Mouse (Mus musculus) embryonic facial prominence, embryonic 10.5 days (tissue): ENCODE data around the gene Bcor. TPM values are rescaled to one million over a fixed set of nuclear protein-coding genes. Genes with fewer than 3 reads are reported as not detected.

Experiments used
- DNase-seq: peaks from one replicate; pipeline ENCODE4 v3.0.0-alpha.2; 2017; ENCODE audit warnings: low spot score
- H3K27ac ChIP-seq: fragments of 300-500 bp; sonication (generic); replicated peaks from 2 replicates; pipeline ENCODE4 v1.5.1; 2016; ENCODE audit warnings: mild to moderate bottlenecking
- H3K27me3 ChIP-seq: fragments of 300-500 bp; sonication (generic); replicated peaks from 2 replicates; pipeline ENCODE4 v1.6.1; 2016; ENCODE audit warnings: low read depth, mild to moderate bottlenecking; ENCODE audit not compliant: poor library complexity, severe bottlenecking
- H3K36me3 ChIP-seq: fragments of 300-500 bp; sonication (generic); replicated peaks from 2 replicates; pipeline ENCODE4 v1.6.1; 2016; ENCODE audit warnings: mild to moderate bottlenecking, moderate library complexity
- H3K4me1 ChIP-seq: fragments of 300-500 bp; sonication (generic); 2 replicates; pipeline ENCODE4 v1.6.1; 2016
- H3K4me3 ChIP-seq: fragments of 300-500 bp; sonication (generic); 2 replicates; pipeline ENCODE4 v1.5.1; 2016; ENCODE audit warnings: mild to moderate bottlenecking, moderate library complexity
- H3K9me3 ChIP-seq: fragments of 300-500 bp; sonication (generic); 2 replicates; pipeline ENCODE4 v1.6.1; 2016; ENCODE audit warnings: mild to moderate bottlenecking
- WGBS: fragments of 180-500 bp; shearing (Covaris S2); methylation state at CpG from one replicate; pipeline ENCODE4 v1.1.7; 2016; 5-methylcytosine and 5-hydroxymethylcytosine counted together
- polyA plus RNA-seq: library from polyadenylated mRNA; unstranded; fragments of >200 nt; fragmentation: Nextera tagmentation; extraction: Ambion mirVana; gene quantifications from 2 replicates; pipeline ENCODE4 v1.2.1, GENCODE M21; 2016

Bcor gene
- polyA plus RNA-seq, 1 experiment from 2014 or later: 23.7 TPM

DNA sequence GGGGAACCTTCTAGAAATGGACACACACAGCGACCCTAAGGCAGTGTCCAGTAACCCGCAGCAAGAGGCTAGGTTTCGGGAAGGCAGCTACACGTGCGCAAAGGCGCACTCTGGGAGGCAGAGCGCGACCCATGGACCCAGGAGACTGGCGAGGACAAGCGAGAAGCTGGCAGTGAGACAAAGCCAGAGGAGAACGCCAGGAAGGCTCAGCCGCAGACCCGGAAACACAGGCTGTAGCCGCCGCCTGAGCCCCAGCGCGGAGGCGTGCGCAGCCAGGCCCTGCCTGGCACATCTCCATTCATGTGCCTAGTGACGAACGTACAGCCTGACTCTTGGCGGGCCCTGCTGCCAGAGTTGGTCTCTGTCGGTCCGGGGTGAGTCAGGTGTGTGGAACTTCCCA, 30.9 kb downstream of the Bcor start:
- Histone ChIP-seq H3K9me3 (no peaks in the 10 kb centered on the region), H3K4me3 (peak overlapping the region; percentile 72), H3K4me1 (peaks cover 77% of the 10 kb centered on the region), H3K27ac (peak overlapping the region; percentile 96), H3K27me3 (peaks cover 100% of the 10 kb centered on the region), H3K36me3 (no peaks in the 10 kb centered on the region)
- 1% methylated on average over 24 of the region's 24 CpGs for WGBS
- DNase-seq: peak; percentile 56

DNA sequence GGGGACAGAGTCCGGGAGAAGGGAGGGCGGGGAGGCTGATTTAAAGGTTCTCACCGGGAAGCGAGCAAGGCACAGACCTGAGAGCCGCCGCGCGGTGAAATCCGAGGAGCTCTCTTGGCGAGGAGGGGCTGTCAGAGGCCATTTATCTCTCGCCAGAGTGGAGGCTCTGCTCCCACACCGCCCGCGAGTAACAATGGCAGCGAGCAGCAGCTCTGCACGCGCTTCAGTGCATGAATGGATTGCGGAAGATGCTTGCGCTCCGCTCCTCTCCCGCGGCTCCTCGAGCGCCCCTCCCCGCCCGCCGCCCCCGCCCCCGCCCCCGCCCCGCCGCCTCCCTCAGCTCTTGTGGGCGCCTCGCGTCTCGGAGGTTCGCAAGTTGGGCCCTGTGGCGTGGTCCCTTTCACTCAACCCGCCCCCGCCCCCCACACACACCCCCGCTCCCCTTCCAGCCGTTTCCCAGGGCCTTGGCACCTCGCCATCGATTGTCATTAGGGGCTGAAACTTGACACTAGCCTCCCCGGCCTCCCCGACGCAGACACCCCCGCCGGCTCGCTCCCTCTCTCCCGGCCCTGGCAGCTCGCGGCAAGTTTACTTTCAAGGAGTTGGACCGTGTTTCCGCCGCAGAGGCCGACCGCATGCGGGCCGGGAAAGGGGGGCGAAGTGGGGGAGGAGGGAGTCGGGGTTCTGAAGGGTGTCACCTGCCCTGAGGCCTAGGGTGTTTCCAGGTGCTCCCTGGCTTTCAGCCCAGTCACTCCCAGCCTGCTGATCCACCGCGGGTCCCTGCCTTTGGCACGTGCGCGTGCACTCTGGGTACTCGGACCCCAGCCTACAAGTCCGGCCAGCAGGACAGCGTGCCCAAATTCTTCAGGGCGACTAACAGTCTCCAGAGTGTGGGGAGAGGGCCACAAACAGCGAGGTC, 31.7 kb downstream of the Bcor start:
- peaks cover 100% of the 10 kb centered on the region for H3K27me3 ChIP-seq
- no peaks in the 10 kb centered on the region for H3K36me3 ChIP-seq
- peaks cover 77% of the 10 kb centered on the region for H3K4me1 ChIP-seq
- no peaks in the 10 kb centered on the region for H3K9me3 ChIP-seq
- peak overlapping the region; percentile 72 for H3K4me3 ChIP-seq
- DNase-seq: peak; percentile 85
- 3% methylated on average over 63 of the region's 72 CpGs for WGBS
- H3K27ac ChIP-seq: peak overlapping the region; percentile 96

- Histone ChIP-seq H3K27me3 (peaks cover 100% of the 10 kb centered on the region), H3K4me3 (peak overlapping the region; percentile 72), H3K9me3 (no peaks in the 10 kb centered on the region), H3K4me1 (peaks cover 77% of the 10 kb centered on the region), H3K27ac (peak overlapping the region; percentile 96), H3K36me3 (no peaks in the 10 kb centered on the region)
- no peak for DNase-seq
- WGBS: 3% methylated on average over 37 of the region's 37 CpGs
These were observed 32.4 kb downstream of the Bcor start for GRCm38 (mm10) chrX:12127799-12128164.

GRCm38 (mm10) chrX:12127106-12127670, 33.0 kb downstream of the Bcor start:
- Histone ChIP-seq H3K36me3 (no peaks in the 10 kb centered on the region), H3K27ac (peak overlapping the region; percentile 96), H3K4me3 (peak overlapping the region; percentile 72), H3K9me3 (no peaks in the 10 kb centered on the region), H3K4me1 (peaks cover 77% of the 10 kb centered on the region), H3K27me3 (peaks cover 100% of the 10 kb centered on the region)
- 4% methylated on average over 24 of the region's 24 CpGs for WGBS
- peak; percentile 39 for DNase-seq

DNA sequence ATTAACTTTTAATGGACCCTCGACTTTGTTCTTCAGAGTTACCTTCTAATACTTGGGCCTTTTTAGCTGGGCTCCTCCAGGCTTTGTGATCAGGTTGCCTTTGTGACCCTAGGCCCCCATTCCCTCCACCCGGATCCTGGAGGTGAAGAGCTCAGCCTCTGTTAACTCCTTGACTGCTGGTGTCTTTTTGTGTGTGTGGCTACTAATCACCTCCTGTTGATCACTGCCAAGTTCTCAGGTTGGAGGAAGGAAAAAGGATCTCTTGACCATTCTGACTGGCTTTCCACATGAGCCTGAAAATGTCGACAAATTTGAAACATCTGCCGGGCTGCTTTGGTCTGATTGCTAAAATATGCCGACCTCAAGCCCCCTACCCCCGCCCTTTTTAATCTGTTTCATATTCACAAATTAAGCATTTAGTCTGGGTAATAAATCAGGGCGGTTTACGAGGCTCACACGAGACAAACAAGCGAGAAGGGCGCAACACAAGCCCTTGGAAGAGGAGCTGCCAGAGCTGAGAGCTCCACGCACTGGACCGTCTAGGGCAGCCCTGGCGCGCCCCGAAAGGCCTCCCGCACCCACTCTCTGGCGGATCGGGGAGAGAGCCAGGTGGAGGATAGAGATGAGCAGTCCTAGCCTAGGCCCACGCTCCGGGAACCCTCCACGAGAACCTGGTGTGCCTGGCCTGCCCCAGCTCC, 33.6 kb downstream of the Bcor start:
- peak; percentile 65 for DNase-seq

GRCm38 (mm10) chrX:12124571-12124970, 35.6 kb downstream of the Bcor start:
- Histone ChIP-seq H3K4me1 (peaks cover 60% of the 10 kb centered on the region), H3K4me3 (no peak overlapping the region), H3K27me3 (peaks cover 88% of the 10 kb centered on the region), H3K9me3 (no peaks in the 10 kb centered on the region), H3K36me3 (no peaks in the 10 kb centered on the region), H3K27ac (peak overlapping the region; percentile 15; the same call in 1 of the 2 replicates)
- no peak for DNase-seq
- WGBS: 18% methylated on average over 3 of the region's 3 CpGs

More for the DNA sequence above, 33.6 kb downstream of the Bcor start:
- Histone ChIP-seq H3K4me1 (peaks cover 76% of the 10 kb centered on the region), H3K36me3 (no peaks in the 10 kb centered on the region), H3K9me3 (no peaks in the 10 kb centered on the region), H3K4me3 (peak overlapping the region; percentile 72), H3K27me3 (peaks cover 100% of the 10 kb centered on the region), H3K27ac (peak overlapping the region; percentile 96)
- WGBS: 5% methylated on average over 22 of the region's 22 CpGs

GRCm38 (mm10) chrX:12123687-12124087, 36.5 kb downstream of the Bcor start:
- DNase-seq: peak; percentile 26
- Histone ChIP-seq H3K27me3 (peaks cover 84% of the 10 kb centered on the region), H3K9me3 (no peaks in the 10 kb centered on the region), H3K27ac (peak overlapping the region; percentile 81), H3K4me1 (peaks cover 51% of the 10 kb centered on the region), H3K4me3 (peak overlapping the region; percentile 39; the same call in 1 of the 2 replicates), H3K36me3 (no peaks in the 10 kb centered on the region)
- WGBS: 8% methylated on average over 6 of the region's 6 CpGs

DNA sequence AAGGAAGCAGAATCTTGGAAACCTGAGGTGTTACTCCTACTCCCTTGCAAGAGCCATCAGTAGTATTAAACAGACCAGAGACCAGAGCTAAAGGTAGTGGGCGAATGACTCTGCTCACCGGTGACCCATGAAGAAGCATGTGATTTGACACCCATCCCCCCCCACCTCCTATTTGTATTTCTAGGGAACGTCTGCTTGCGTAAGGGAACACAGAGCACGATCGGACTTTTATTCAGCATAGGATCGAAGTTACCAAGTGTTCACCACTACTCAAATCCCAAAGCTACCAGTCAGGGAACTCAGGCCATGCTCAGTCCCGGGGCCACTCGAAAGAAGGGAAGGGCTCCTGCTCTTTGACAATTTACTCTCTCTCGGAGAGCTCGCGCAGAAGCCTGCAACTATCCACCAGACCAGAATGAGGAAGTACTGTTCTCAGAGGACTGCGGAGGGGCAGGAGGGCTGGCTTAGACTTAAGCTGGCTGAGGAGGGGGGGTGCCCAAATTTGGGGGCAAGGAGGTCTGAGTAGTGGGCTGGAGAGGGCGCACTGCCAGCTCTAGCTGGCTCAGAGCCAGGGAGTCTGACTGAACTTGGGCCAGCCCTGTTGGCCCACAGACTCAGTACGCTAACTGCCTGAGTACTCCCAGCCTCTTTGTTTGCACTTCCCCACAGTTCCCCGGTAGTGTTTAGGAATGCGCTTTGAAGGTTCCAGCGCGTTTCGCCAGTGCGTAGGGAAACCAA, 37.4 kb downstream of the Bcor start:
- WGBS: 8% methylated on average over 21 of the region's 21 CpGs
- Histone ChIP-seq H3K4me3 (peak overlapping the region; percentile 39), H3K27ac (peak overlapping the region; percentile 81), H3K36me3 (no peaks in the 10 kb centered on the region), H3K4me1 (peaks cover 49% of the 10 kb centered on the region), H3K9me3 (no peaks in the 10 kb centered on the region), H3K27me3 (peaks cover 74% of the 10 kb centered on the region)
- peak; percentile 57 for DNase-seq

GRCm38 (mm10) chrX:12119476-12119875, 40.7 kb downstream of the Bcor start:
- H3K4me1 ChIP-seq: peaks cover 30% of the 10 kb centered on the region
- H3K27ac ChIP-seq: no peak overlapping the region
- H3K36me3 ChIP-seq: no peaks in the 10 kb centered on the region
- H3K9me3 ChIP-seq: no peaks in the 10 kb centered on the region
- DNase-seq: no peak
- H3K27me3 ChIP-seq: peaks cover 57% of the 10 kb centered on the region
- no peak overlapping the region for H3K4me3 ChIP-seq
- WGBS: 28% methylated on average over 1 of the region's 1 CpGs

DNA sequence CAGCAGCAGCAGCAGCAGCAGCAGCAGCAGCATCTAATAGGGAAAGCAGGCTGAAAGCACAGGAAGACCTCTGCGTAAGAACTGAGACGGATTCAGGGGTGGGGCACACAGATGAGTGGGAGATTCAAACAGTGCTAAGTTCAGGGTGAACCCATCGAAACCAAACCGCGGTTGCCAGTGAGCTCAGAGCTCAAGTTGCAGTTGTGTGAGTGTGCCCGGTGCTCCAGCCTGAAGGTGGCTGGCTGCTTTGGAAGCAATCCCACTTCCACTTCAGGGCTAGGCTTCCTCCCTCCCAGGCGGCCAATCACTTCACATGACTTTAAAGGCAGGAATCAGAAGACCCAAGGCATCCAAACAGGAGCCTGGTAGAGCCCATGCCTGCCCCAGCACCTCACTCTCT, 44.0 kb downstream of the Bcor start:
- Histone ChIP-seq H3K4me3 (no peak overlapping the region), H3K4me1 (peaks cover 6% of the 10 kb centered on the region), H3K9me3 (no peaks in the 10 kb centered on the region), H3K27me3 (peaks cover 39% of the 10 kb centered on the region), H3K36me3 (no peaks in the 10 kb centered on the region), H3K27ac (no peak overlapping the region)
- DNase-seq: no peak
- WGBS: 22% methylated on average over 7 of the region's 7 CpGs

GRCm38 (mm10) chrX:12112166-12112565, 48.0 kb downstream of the Bcor start:
- no peak overlapping the region for H3K27ac ChIP-seq
- 89% methylated on average over 4 of the region's 4 CpGs for WGBS
- no peaks in the 10 kb centered on the region for H3K9me3 ChIP-seq
- no peak overlapping the region for H3K4me3 ChIP-seq
- H3K36me3 ChIP-seq: no peaks in the 10 kb centered on the region
- peaks cover 42% of the 10 kb centered on the region for H3K27me3 ChIP-seq
- H3K4me1 ChIP-seq: peaks cover 12% of the 10 kb centered on the region
- DNase-seq: no peak

GRCm38 (mm10) chrX:12110518-12110917, 49.6 kb downstream of the Bcor start:
- Histone ChIP-seq H3K27me3 (peaks cover 34% of the 10 kb centered on the region), H3K4me3 (no peak overlapping the region), H3K36me3 (0 out of 2 replicates have a peak, but pooled peaks cover 4% of the 10 kb centered on the region), H3K4me1 (peaks cover 6% of the 10 kb centered on the region; the same call in 1 of the 2 replicates), H3K9me3 (no peaks in the 10 kb centered on the region), H3K27ac (no peak overlapping the region)
- no peak for DNase-seq
- 85% methylated on average over 6 of the region's 6 CpGs for WGBS
